Mouse (Mus musculus) right cerebral cortex, adult 2 months (tissue): ENCODE data around the gene Scamp3.
A peak's percentile ranks its signal among the peaks of the same experiment; 100 is the strongest.
"Not testable (repeated sequence)": the region's sequence is repeated elsewhere in the genome, so short reads cannot be mapped to it uniquely, and the experiment has no call there.

Source experiments
- DNase-seq, 2 experiments: peaks; one replicate each; pipeline ENCODE4 v3.0.0; 2021 to 2022; ENCODE audit warnings: low spot score in 2 of 2

Gene Scamp3

DNA sequence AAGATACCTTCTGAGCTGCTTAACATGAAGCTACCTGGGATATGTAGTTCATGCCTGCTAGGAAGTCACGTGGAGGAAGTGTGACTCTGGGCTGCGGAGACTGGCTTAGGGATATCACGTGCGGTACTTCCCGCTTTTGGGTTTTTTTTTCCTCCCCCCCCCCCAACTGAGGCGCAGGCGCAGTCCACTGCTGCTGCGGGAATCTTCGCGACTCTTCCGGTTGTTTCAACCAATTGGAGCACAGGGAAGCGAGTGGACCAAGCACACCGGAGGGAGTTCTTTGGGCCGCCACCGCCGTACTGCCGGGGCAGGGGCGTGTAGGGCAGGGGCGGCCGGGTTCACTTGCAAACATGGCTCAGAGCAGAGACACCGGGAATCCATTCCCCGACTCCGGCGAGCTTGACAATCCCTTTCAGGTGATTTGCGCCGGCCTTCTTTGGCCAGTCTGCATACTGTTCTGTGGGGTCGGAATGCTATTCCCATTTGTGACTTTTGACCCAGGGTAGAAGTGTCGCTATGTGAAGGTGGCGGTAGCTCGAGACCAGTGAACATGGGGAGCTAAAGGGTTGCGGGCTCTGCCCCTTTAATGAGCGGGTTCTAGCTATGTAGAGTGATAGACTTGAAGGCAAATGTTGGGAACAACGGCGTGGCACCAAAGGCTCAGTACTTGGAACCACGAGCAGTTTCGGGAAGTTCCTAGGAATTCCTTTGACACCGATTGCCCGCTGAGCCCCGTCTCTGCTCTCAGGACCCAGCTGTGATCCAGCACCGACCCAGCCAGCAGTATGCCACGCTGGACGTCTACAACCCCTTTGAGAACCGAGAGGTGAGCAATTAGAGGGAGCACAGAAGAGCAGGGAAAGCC, at the start of gene Scamp3:
TSS of gene Scamp3 (plus strand) at position 232 of the 865 bp plus-strand sequence.
- peak; percentile 90 to 91 for DNase-seq

DNA sequence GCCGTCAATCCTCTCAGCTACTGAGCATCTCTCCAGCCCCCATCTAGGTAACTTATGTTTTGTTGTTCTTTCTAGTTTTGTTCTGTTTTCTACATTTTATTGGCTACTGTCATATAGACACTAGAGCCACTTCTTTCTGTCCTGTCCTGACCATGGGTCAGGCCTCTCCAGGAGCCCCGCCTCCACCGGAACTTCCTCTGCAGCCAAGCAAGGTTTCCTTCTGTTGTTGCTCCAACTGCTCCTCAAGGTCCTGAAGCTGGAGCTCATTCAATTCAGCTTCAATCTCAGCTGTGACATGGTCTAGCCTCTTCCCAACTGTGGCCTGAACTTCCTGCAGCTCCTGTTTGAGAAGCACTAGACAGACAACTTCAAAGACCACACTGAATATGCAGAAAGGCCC, 47.4 kb upstream of the Scamp3 start:
- DNase-seq, result no peak

DNA sequence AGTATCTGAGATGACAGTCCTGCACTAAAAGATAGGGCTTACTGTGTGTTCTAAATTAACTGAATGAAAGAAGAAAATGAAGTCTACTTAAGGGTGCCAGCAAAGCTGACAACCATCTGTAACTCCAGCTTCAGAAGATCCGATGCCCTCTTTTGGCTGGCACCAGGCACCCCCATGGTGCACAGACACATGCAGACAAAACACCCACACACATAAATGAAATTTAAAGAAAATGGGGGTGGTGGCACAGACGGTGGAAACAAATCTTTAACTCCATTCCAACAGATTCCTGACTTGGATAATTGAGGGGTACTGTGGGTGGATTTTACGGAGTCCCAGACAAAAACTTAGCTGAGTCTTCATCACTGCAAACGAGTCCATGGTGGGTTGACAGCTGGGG, 45.5 kb upstream of the Scamp3 start:
- peak; percentile 59 to 68 for DNase-seq

DNA sequence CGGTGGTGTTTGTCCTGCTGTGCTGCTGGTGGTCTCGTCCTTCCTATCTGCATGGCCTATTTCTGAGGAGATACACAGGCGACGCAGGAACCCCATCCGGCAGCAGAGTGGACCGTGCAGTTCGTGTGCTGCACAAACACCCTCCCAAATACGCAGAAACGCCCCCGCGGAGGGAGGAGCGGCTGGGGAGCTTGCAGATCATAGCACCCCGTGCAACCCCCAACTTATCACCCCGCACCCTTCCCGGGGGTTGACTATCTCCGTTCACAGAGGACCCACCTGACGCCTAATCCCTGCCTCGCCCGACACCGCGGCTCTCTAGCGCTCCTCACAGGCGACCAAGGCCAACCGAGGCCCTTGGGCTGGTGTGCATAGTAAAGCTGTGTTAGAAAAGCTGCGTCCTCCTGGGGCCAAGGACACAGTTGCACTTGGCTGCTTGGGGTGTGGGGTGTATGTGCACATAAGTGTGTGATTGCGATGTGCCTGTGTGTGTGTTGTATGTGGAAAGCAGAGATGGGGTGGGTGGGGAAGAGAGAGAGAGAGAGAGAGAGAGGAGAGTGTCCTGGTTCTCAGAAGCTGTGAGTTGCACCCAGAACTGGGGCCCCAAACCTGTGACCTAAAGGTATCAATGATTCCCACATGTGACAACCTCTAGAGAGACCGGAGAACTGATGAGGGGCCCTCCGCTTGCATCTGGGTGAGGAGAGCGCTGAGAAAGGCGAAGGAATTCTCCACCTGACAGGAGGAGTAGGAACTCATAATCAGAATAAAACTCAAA, 44.8 kb upstream of the Scamp3 start:
- peak; percentile 47 to 51 for DNase-seq

DNA sequence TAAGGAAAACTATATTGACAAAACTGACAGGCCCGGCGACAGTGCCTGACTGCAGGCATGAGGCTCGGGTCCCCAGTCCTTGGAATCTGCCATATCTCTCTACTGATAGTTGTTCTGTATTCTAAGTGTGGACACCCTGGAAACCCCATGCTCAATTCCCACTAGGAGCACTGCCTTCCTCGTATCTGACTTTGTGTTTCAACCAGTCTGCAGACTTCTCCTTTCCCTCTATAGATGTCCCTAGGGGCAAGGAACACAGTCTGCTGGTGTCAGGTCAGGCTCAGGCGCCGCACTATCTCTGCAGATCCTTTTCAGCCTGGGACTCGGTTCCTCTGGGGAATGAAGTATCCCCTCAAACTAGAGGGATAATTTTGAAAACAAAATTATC, 44.2 kb upstream of the Scamp3 start:
- DNase-seq, result no peak

DNA sequence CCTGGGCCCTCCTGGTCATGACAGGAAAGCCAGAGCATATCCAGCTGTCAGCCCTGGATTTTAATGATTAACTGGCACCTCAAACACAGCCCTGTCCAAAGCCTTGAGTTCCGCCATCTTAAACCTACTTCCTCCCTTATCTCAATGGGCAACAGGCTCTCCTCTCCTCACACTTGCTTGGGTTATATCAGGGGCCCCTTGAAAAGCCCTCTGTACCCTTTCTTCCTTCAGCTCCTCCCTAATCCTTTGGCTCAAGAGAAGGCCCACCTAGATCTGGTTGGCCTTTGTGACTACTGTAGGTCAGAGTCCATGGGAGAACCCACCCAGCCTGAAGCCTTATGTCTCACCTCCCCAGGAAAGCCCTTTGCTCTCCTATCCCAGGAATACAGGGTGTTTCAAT, 43.5 kb upstream of the Scamp3 start:
- no peak for DNase-seq

DNA sequence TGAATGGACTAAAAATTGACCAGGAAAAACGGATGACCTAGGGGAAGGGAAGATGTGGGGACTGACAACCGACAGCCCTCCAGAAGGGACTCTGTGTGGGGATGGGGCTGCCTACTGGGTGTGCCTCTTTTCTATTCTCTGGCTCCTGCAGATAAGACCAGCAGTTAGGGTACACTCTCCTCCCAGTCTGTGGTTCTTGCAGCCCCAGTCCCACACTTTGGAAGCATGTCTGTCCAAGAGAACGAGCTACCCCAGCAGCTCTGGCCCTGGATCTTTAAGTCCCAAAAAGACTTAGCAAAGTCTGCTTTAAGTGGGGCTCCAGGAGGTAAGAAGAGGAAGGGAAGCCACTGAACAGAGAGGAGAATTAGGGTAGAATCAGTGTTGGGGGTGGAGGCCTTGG, 41.3 kb upstream of the Scamp3 start, which contains the start of gene Pklr:
TSS of gene Pklr (plus strand) at position 185 of the 400 bp plus-strand sequence.
- DNase-seq, result no peak

DNA sequence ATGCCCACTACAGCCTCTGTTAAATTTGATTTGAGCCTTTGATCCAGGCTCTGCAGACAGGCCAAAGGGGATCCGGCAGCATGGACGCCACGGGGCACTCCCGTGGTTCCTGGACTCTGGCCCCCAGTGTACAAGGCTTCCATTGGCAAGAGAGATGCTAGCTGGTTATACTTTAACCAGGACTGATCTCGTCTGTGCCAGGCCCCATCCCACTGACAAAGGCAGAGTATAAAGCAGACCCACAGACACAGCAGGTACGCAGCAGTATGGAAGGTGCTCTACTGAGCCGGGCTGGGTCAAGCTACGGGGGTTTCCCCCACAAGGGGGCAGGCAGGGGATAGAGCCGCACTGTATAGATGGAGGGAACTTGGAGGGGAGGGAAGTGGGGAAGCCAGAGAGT, 40.9 kb upstream of the Scamp3 start:
- DNase-seq, result no peak

DNA sequence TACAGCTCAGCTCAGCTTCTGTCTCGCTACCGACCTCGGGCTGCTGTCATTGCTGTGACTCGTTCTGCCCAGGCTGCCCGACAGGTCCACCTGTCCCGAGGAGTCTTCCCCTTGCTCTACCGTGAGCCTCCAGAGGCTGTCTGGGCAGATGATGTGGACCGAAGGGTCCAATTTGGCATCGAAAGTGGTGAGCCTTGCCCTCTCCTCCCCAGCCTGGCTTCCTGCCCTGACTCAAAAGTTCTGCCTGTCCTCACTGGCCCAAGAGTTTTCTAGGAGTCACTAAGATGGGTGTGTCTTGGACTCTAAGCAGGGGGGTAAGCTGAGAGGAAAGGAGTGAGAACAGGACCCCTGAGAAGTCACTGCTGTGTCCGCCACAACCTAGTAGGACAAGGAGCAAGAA, 32.5 kb upstream of the Scamp3 start:
- DNase-seq, result no peak

DNA sequence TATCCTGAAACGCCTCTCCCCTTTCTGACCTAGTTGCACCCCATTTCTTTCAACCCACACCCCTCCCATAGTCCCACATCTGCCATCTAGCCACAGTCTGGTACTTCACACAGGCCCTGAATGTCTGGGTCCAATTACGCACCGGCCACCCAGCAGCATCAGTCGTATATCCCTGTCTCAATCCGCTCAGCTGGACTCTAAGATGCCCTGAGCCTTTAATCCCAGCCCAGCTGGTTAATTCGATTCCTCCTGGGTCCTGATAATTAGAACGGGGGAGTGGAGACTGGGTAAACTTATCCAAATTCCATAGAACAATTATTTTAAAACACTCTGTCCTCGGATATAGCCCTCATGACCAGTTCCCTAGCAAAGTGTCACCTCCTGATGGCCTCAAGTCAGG, 31.7 kb upstream of the Scamp3 start:
- no peak for DNase-seq

DNA sequence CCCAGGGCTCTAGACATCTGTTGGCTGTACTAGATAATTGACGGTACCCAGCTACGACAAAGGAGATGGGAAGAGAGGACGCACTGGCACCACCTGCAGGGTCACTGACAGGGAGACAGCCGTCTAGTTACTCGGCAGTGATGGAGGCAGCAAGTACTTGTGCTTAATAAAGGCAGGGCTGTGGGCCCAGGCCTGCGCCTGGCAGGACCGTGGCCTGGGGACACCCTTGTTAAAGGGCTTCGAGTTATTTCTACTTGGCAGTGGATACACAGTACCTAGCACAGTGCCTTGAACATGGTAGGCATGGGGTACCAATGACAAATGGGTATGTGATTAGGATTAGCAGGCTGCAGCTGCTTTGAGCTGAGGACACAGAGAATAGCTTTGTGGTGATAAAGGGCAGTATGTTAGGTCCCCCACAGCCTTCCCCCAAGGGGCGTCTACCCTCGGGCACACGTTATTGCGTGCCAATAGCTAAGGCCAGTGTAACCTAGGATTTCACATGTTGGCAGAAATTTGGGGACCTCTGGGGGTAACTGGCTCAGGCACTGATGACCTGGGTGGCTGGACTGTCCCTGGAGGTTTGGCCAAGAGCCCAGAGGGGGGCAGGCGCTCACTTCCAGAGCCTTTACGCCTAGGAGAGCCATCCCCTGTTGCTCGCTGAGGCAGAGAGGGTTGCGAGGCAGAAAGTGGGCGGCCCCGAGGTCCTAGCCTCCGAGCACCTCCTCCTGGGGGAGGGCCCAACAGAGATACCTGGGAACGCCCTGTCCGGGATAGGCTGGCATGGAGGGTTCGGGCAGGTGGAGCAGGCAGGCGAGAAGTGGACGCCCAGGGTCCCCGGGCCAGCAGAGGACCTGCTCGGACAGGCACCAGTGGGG, 29.9 kb upstream of the Scamp3 start:
- no peak for DNase-seq

DNA sequence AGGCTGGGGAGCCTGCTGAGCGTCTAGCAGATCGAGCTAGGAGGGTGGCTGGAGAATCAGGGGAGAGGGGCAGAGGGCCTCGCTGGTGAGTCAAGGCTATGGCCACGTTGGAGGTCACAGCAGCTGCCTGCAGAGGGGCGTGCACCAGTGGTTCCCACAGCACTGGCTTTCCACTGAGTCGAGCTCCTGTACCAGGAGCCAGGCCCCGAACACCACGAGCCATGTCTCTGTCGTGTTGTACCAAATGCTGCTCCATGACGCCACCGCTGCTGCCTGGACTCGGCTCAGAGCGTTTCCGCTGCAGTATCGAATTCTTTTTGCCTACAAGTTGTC, 29.3 kb upstream of the Scamp3 start:
- DNase-seq, result no peak

DNA sequence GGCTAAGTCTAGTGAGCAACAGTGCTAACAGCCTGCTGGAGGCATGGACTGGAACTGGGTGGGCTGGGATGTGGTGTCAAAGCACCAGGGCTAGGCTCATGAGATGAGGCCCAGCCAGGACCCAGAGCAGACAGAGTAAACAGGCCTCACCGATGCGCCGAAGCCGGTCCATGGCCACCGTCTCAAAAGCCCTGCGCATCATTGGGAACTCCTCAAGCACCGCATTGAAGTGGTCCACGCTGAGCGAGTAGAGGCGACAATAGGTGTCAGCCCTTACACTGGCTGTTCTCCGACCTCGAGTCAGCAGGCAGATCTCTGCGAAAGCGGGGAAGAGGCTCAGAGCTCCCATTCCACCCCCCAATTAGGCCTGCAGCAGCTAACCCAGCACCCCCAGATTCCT, 28.7 kb upstream of the Scamp3 start:
- no peak for DNase-seq

DNA sequence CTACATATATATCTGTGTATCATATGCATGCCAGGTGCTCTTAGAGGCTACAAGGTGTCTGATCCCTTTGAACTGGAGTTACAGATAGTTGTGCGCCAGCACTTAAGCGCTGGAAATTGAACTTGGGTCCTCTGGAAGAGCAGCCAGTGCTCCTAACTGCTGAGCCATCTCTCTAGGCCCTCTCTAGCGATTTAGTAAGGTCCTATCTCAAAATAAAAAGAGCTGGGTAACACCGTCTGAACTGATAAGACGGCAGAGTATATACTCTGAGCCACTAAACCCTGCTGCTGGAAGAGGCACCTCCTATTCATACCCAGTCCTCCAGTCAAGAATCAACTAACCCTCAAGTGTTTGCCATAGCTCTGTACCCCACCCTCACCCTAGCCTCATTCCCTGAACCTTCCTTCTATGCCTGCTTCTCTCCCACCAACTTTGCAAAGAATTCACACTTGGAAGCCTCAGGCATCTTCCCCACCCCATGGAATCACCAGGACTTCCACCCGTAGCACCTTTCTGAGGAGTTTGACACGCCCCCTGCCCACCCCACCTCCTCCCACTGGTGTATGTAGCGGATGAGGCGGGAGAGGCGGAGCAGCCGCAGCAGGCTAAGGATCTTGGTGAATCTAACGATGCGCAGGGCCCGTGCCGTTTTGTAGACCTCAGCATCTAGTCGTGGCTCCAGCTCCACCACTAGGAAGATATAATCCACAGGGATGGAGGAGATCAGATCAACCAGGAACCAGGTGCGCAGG, 25.0 kb upstream of the Scamp3 start:
- DNase-seq, result no peak

DNA sequence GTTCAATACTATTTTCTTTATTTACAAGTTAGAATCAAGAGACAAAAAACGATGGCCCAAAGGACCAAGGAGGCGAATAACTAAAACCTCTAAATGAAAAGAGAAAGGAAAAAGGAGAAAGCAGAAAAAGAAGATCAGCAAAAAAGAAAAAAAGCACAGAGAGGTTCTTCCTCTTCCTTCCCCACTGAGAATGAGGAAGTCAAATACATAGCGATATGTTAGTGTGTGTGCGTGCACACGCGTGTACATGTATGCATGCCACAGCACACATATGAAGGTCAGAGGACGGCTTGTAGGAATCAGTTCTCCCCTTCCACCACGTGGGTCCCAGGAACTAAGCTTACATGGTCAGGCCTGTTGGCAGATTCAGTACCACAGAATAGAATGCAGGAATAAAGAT, 20.3 kb upstream of the Scamp3 start:
- DNase-seq, result no peak

DNA sequence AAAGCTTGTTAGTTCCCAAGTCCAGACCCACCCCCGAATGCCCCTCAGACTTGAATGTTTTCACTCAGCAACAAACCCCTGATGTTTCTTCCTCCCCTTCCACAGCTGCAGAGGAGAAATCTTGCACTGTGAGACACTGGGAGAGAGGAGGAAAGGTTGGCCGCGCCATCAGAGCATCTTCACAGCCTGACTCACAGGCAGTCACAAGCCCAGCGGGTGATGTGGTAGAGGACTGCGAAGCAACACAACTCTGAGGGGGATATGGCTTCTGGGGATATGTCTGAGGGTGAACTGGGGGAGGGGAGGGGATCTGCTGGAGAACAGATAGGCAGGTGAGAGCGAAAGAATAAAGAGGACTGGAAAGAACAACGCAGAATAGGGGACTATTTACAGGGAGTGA, 18.6 kb upstream of the Scamp3 start:
- DNase-seq, result peak; percentile 36 to 47

DNA sequence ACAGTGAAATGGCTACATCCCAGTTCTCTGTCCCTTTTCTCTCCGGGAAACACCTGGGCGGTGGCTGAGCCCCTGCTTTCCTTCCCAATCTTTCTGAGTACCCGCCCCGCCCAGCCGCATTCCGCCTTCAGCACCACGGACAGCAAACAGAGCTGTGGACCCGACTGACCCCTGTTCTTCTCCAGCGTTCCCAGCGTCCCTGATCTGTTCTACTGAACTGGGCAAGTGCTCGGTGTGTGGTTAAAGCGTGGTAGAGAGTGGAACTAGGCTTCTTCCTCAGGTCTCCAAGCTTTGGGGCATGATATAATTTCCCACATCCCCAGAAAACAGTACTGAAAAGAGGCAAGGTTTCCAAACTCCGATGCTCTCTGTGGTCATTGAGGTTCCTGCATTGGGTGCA, 18.1 kb upstream of the Scamp3 start:
- DNase-seq, result peak in 1 of 2 experiments; percentile 21

DNA sequence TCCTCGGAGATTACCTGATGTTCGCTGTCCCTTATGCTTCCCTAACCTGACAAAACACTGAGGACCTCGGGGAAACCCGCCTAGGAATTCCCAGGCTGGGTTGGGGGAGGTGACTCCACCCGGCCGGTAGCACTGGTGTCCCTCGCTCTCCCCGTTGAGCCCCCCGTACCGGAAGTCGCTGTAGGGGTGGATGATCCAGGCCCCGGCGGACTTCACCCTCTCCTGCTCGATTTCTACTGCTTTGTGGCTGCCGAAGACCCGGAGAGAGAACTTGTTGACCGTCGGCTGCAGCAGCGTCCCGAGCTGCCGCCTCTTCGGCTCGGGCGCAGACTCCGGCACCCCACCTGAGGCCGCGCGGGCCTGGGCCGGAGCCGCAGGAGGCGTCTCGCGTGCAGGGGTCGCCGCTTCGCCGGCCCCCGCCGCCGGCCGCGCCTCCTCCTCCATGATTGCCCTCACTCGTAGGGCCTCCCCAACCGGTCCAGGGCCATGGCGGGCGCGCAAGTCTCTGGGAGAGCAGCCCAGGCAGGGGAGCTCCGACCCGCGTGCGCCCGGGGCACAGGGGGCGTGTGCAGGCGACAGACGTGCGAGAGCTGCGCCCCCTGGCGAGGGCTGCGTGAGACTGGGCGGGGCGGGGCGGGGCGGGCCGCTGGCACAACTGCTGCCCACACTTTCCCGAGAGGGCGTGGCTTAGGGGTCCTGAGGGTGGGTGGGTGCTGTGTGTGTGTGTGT, 17.5 kb upstream of the Scamp3 start, which contains the start of gene Hcn3:
TSS of gene Hcn3 (minus strand) at position 581 of the 729 bp plus-strand sequence.
- peak; percentile 34 to 37 for DNase-seq

DNA sequence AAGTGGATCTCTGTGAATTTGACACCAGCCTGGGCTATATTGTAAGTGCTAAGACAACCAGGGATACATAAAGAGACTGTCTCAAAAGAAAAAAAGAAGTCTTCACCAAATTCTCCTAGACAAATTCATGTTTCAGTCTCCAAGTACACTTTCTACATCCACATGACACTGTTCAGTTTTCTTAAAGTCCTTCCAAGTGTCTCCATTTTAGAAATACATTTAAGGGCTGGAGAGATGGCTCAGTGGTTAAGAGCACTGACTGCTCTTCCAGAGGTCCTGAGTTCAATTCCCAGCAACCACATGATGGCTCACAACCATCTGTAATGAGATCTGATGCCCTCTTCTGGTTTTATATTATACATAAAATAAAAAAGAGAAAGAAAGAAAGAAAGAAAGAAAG, 16.1 kb upstream of the Scamp3 start:
- DNase-seq, result not testable (repeated sequence)

DNA sequence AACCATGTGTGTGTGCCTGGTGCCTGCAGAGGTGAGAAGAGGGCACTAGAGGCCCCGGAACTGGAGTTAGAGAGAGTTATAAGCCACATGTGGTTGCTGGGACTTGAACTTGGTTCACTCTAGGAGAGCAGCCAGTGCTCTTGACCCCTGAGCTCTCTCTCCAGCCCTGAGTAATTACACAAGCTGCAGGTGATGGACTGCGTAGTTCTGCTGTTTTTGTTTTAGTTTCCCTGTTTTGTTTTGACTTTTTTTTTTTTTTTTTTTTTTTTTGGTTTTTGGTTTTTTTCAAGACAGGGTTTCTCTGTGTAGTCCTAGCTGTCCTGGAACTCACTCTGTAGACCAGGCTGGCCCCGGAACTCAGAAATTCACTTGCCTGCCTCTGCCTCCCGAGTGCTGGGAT, 15.5 kb upstream of the Scamp3 start:
- DNase-seq, result no peak

DNA sequence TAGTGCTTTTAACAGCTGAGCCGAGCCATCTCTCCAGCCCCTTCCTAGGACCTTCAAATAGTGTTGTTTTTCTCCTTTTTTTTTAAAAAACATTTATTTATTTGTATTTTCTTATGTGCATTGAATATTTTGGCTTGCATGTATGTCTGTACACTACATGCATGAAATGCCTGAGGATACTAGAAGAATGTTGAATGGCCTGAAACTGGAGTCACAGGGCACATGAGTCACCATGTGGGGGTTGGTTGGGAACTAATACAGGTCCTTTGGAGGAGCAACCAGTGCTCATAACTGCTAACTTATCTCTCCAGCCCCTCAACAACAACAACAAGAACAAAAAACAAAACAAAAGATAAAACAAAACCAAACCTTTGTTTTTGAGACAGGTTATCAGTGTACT, 14.2 kb upstream of the Scamp3 start:
- DNase-seq, result no peak
